Mouse (Mus musculus) heart, embryonic 15.5 days (tissue): ENCODE results near the gene Auts2. TPM values are rescaled to one million over a fixed set of nuclear protein-coding genes. Genes with fewer than 3 reads are reported as not detected.

Experiments
- ATAC-seq: fragments of 200-750 bp; cut with Nextera tagmentation; replicated peaks from 2 replicates; pipeline ENCODE4 v1.8.0; 2017; ENCODE audit warnings: low read depth, moderate TSS enrichment; ENCODE audit not compliant: insufficient number of reproducible peaks, insufficient read depth, low FRiP score
- H3K27ac ChIP-seq: fragments of 300-500 bp; sonication (generic); 2 replicates; pipeline ENCODE4 v1.5.1; 2015; ENCODE audit warnings: mild to moderate bottlenecking, inconsistent platforms
- H3K27me3 ChIP-seq: fragments of 300-500 bp; sonication (generic); 2 replicates; pipeline ENCODE4 v1.6.1; 2015; ENCODE audit warnings: inconsistent platforms
- H3K36me3 ChIP-seq: fragments of 300-500 bp; sonication (generic); 2 replicates; pipeline ENCODE4 v1.6.1; 2015; ENCODE audit warnings: mild to moderate bottlenecking, inconsistent platforms
- H3K4me1 ChIP-seq: fragments of 300-500 bp; sonication (generic); replicated peaks from 2 replicates; pipeline ENCODE4 v1.6.1; 2015; ENCODE audit warnings: inconsistent platforms
- H3K4me2 ChIP-seq: fragments of 300-500 bp; sonication (generic); 2 replicates; pipeline ENCODE4 v1.6.1; 2015; ENCODE audit warnings: inconsistent platforms, mild to moderate bottlenecking, moderate library complexity
- H3K4me3 ChIP-seq: fragments of 300-500 bp; sonication (generic); 2 replicates; pipeline ENCODE4 v1.5.1; 2015; ENCODE audit warnings: mild to moderate bottlenecking, inconsistent platforms
- H3K9ac ChIP-seq: fragments of 300-500 bp; sonication (generic); 2 replicates; pipeline ENCODE4 v1.6.1; 2015; ENCODE audit warnings: mild to moderate bottlenecking, inconsistent platforms
- H3K9me3 ChIP-seq: fragments of 300-500 bp; sonication (generic); replicated peaks from 2 replicates; pipeline ENCODE4 v1.6.1; 2016; ENCODE audit warnings: inconsistent platforms
- WGBS: fragments of 180-500 bp; shearing (Covaris S2); methylation state at CpG from one replicate; pipeline ENCODE4 v1.1.7; 2015; ENCODE audit warnings: mixed read lengths; 5-methylcytosine and 5-hydroxymethylcytosine counted together
- polyA plus RNA-seq: library from polyadenylated mRNA; unstranded; fragments of >200 nt; fragmentation: Nextera tagmentation; extraction: Ambion mirVana; gene quantifications from 2 replicates; pipeline ENCODE4 v1.2.1, GENCODE M21; 2015

Gene Auts2
- polyA plus RNA-seq, 1 experiment from 2014 or later: 12.9 TPM

DNA sequence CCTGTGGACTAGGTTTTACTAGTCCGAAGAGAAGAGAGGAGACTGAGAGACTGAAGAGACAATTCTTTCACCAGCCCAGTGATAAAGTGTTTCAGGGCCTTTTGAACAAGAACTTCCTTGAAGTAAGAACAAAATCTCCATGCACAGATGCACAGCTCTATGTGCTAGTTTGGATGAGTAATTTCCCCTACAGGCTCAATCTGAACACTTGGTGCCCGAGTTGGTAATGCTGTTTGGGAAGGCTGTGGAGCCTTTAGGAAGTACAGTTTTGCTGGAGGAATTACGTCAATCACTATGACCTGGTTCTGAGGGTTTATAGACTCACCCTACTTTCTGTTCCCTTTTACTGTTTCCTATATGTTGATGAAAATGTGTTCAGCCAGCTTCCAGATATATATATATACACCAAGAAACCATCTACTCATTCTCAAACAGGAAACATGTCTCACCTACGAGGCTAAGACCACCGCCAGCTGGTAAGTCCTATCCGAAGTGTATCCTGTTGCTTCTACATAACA is 117.3 kb downstream of the Auts2 start:
- Histone ChIP-seq H3K36me3 (no peaks in the 10 kb centered on the region), H3K4me2 (no peak overlapping the region), H3K27ac (no peak overlapping the region), H3K9me3 (no peaks in the 10 kb centered on the region), H3K27me3 (no peaks in the 10 kb centered on the region), H3K4me1 (no peaks in the 10 kb centered on the region), H3K9ac (no peak overlapping the region), H3K4me3 (no peak overlapping the region)
- ATAC-seq: no peak
- 77% methylated on average over 6 of the region's 6 CpGs for WGBS

DNA sequence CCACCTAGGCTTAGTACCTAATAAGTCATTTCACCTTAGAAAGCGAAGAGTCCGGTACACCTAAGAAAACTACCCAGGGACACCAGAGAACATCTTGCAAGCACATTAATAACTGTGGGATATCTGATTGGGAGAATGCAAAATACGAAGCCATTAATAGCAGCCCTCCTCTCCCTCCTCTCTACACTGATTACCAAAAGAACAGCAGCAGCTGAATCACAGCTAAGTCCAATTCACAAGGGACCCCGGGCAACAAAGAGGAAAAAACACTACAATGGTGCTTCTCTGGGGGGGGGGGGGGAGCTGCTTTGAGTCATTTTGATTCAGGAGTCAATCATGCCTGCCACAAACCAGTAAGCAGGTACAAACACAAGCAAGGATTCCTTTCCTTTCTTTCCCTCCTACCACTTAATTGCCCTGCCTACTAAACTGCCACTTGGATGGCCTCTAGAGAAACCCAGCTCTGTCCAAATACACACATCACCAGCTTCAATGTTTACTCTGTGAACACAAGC is 132.7 kb downstream of the Auts2 start:
- WGBS: 66% methylated on average over 4 of the region's 4 CpGs

GRCm38 (mm10) chr5:132408892-132409575 is 134.1 kb downstream of the Auts2 start:
- H3K4me1 ChIP-seq: peaks cover 16% of the 10 kb centered on the region; the same call in 1 of the 2 replicates
- H3K9ac ChIP-seq: no peak overlapping the region
- H3K27ac ChIP-seq: no peak overlapping the region
- WGBS: 65% methylated on average over 2 of the region's 2 CpGs
- no peak overlapping the region for H3K4me2 ChIP-seq
- no peak overlapping the region for H3K4me3 ChIP-seq
- no peak for ATAC-seq
- no peaks in the 10 kb centered on the region for H3K36me3 ChIP-seq
- H3K9me3 ChIP-seq: no peaks in the 10 kb centered on the region
- H3K27me3 ChIP-seq: no peaks in the 10 kb centered on the region

More for the DNA sequence above, 132.7 kb downstream of the Auts2 start:
- ATAC-seq: no peak
- Histone ChIP-seq H3K9me3 (no peaks in the 10 kb centered on the region), H3K4me3 (no peak overlapping the region), H3K27me3 (no peaks in the 10 kb centered on the region), H3K9ac (no peak overlapping the region), H3K4me2 (no peak overlapping the region), H3K36me3 (no peaks in the 10 kb centered on the region), H3K4me1 (peaks cover 18% of the 10 kb centered on the region; the same call in 1 of the 2 replicates), H3K27ac (no peak overlapping the region)

GRCm38 (mm10) chr5:132400556-132400955 is 142.6 kb downstream of the Auts2 start:
- H3K4me2 ChIP-seq: no peak overlapping the region
- H3K9ac ChIP-seq: no peak overlapping the region
- H3K4me3 ChIP-seq: no peak overlapping the region
- no peaks in the 10 kb centered on the region for H3K9me3 ChIP-seq
- H3K27ac ChIP-seq: no peak overlapping the region
- H3K36me3 ChIP-seq: no peaks in the 10 kb centered on the region
- H3K4me1 ChIP-seq: peaks cover 23% of the 10 kb centered on the region
- WGBS: 53% methylated on average over 10 of the region's 10 CpGs
- no peak for ATAC-seq
- H3K27me3 ChIP-seq: no peaks in the 10 kb centered on the region

GRCm38 (mm10) chr5:132399486-132399885 is 143.7 kb downstream of the Auts2 start:
- H3K27ac ChIP-seq: no peak overlapping the region
- no peak overlapping the region for H3K9ac ChIP-seq
- 47% methylated on average over 4 of the region's 4 CpGs for WGBS
- H3K4me1 ChIP-seq: peaks cover 34% of the 10 kb centered on the region
- H3K36me3 ChIP-seq: no peaks in the 10 kb centered on the region
- no peak for ATAC-seq
- no peaks in the 10 kb centered on the region for H3K27me3 ChIP-seq
- no peak overlapping the region for H3K4me3 ChIP-seq
- H3K9me3 ChIP-seq: no peaks in the 10 kb centered on the region
- no peak overlapping the region for H3K4me2 ChIP-seq

DNA sequence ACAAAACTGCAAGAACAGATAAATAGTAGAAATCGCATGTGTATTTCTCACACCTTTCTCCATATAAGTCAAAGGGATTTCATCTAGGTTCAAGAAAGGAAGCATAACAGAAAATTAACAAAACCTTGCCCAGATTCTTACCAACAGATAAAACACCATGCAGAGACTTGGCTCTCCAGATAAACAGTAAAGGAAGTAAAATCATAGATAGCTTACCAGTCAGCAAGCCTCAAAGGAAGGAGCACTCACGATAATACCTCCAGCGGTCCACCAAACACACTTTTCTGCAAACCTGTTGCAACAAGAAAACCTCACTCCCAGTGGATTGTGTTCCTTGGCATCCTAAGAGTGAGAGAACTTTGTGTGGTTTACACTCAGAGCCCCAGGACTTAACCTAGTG is 147.2 kb downstream of the Auts2 start:
- Histone ChIP-seq H3K9ac (no peak overlapping the region), H3K36me3 (no peaks in the 10 kb centered on the region), H3K9me3 (no peaks in the 10 kb centered on the region), H3K4me1 (peaks cover 39% of the 10 kb centered on the region), H3K4me2 (no peak overlapping the region), H3K4me3 (no peak overlapping the region), H3K27ac (no peak overlapping the region), H3K27me3 (no peaks in the 10 kb centered on the region)
- ATAC-seq: no peak
- WGBS: 78% methylated on average over 3 of the region's 3 CpGs

- H3K4me3 ChIP-seq: 0 out of 2 replicates have a peak overlapping the region, but pooled peaks have one; percentile 10
- peak overlapping the region; percentile 53 for H3K27ac ChIP-seq
- WGBS: 28% methylated on average over 6 of the region's 6 CpGs
- no peaks in the 10 kb centered on the region for H3K9me3 ChIP-seq
- peak overlapping the region; percentile 41 for H3K4me2 ChIP-seq
- no peaks in the 10 kb centered on the region for H3K36me3 ChIP-seq
- no peak overlapping the region for H3K9ac ChIP-seq
- H3K4me1 ChIP-seq: peaks cover 30% of the 10 kb centered on the region
- ATAC-seq: peak; percentile 76
- no peaks in the 10 kb centered on the region for H3K27me3 ChIP-seq
Measured at GRCm38 (mm10) chr5:132394800-132395575, 148.2 kb downstream of the Auts2 start.

DNA sequence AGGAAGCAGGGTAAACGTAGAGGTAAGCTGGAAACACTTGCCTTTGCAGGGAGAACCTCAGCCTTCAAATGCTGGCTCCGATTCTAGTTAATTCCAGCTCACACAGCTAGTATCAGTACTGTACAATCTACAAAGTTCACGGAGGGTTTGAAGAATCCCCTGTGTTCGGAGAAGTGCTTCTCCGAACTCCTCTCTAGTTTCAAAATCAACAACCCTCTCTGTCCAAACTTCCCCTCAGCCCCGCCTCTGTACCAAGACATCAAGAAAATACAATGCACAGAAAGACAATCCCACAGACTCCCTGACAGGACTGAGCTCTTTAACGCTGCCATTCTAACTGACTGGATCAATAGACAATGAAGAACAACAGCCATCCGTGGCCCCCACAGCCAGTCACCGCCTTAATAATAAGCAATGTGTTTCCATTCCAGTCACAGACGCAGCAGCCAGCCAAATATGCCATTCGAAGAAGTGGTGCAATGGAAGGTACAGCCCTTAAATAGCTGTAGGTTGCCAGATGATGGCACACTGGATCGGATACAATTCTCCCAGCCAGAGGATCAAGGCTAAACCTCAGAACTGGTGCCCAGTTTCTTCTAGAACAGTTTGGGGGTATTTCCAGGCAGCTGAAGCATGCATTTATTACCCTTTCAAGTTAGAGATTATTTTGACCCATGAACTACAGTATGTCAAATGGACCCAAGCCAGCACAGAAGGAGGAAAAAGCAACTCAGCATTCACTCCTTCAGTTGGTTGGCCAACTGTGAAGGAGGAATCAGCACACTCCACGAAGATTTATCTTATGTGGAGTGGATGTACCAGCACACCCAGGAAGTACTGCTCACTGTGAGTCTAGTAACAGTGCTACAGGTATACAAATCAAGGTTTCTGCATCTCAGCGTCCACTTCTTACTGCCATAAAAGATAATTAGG is 151.0 kb downstream of the Auts2 start:
- H3K9ac ChIP-seq: no peak overlapping the region
- no peak overlapping the region for H3K27ac ChIP-seq
- no peak overlapping the region for H3K4me3 ChIP-seq
- 64% methylated on average over 14 of the region's 14 CpGs for WGBS
- peaks cover 15% of the 10 kb centered on the region for H3K4me1 ChIP-seq
- H3K27me3 ChIP-seq: no peaks in the 10 kb centered on the region
- no peak for ATAC-seq
- H3K9me3 ChIP-seq: no peaks in the 10 kb centered on the region
- no peak overlapping the region for H3K4me2 ChIP-seq
- H3K36me3 ChIP-seq: no peaks in the 10 kb centered on the region

DNA sequence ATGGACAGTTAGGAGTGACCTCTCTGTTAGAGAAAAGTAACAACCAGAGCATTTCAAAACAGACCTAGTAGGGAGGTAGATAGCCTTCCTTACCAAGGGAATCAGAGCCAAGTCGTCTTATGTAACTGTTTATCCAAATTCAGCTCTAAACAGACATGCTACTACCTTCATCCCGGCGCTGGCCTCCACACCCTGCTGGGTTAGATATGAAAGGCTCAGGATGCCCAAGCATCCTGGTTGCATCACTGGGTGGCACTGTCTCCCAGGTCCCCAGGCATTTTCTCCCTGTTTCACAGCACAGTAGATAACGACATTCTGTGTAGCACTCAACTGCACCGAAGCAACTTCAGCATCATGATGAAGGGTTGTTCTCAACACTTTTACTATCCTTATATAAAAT is 154.4 kb downstream of the Auts2 start:
- H3K36me3 ChIP-seq: no peaks in the 10 kb centered on the region
- 62% methylated on average over 5 of the region's 5 CpGs for WGBS

DNA sequence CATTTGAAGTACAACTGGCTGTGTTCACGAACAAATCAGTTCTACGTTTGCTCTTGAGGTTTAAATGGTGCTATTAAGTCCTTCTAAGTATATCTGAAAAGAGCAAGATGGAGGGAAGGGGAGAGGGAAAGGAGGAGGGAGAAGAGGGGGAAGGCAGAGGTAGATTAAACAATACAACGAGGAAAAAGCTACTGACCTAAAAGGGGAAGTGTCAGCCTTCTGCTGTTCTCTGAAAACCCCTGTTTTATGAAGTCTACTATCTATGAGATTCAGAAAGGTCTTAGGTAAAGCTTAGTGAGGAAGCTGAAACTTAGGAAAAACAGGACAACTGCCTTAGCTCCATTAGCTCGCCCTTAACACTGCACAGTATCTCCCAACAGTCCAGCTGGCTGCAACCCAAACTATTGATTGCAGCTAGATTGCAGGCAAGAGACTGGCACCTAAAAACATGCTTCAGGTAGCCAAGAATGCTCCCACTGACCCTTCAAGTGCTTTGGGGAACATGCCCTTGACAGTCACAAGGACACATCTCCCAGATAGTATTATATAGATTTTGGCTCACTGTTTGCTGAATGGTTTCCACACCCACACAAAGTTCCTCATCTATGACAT is 157.8 kb downstream of the Auts2 start:
- Histone ChIP-seq H3K4me3 (no peak overlapping the region), H3K27ac (no peak overlapping the region), H3K9me3 (no peaks in the 10 kb centered on the region), H3K4me2 (no peak overlapping the region), H3K36me3 (no peaks in the 10 kb centered on the region), H3K9ac (no peak overlapping the region), H3K4me1 (peaks cover 19% of the 10 kb centered on the region), H3K27me3 (no peaks in the 10 kb centered on the region)
- WGBS: 55% methylated on average over 4 of the region's 4 CpGs
- no peak for ATAC-seq

More for the DNA sequence above, 154.4 kb downstream of the Auts2 start:
- Histone ChIP-seq H3K9me3 (no peaks in the 10 kb centered on the region), H3K27ac (no peak overlapping the region), H3K4me2 (no peak overlapping the region), H3K4me1 (peaks cover 18% of the 10 kb centered on the region), H3K9ac (no peak overlapping the region), H3K4me3 (no peak overlapping the region), H3K27me3 (no peaks in the 10 kb centered on the region)
- no peak for ATAC-seq
